ENCODE assay signal across 15 mouse cellular contexts in the genomic region with DNA sequence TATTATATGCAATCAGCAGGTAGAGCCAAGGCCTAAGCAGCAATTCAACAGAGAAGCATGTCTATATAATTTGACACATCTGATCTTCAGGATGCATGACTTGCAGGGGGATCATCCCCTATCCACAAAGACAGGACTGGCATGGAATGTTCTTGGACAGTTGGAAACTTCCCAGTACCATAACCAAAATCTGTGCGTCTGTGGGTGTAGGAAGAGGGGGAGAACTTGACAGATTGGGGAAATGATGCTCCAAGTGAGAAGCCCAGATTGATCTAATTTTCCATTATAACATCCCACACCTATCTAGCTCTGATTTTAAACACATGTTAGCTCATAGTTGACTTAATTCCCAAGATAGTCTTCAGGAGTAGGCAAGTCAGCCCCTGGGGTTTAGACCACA.
"Had no signal": no experiment of that assay in that cellular context is flagged by ENCODE, and none has a peak within 500 bp of the region (broad histone marks: within the 10 kb centered on the region; RNA-seq: fewer than 3 reads in every experiment).

No protein-coding gene starts in this region.

- ATAC-seq: inflammation-experienced regulatory T-cells, adult 6 months; intestine, embryonic 16.5 days had no signal

- H3K27me3 ChIP-seq: liver, embryonic 13.5 days; stomach, embryonic 15.5 days had no signal

- H3K4me1 ChIP-seq: liver, embryonic 13.5 days; stomach, embryonic 15.5 days had no signal

- H3K4me3 ChIP-seq: liver, embryonic 13.5 days; stomach, embryonic 15.5 days had no signal

- DNase-seq: kidney, adult 18-20 months; kidney, postnatal 25 days; liver, embryonic 13.5 days; lung, adult 2 months; lung, postnatal 14 days; lung, postnatal 4 days; midbrain, embryonic 14.5 days; spleen, adult 18-20 months; thymus, adult 18-20 months; thymus, postnatal 14 days; thymus, postnatal 4 days had no signal

- H3K27ac ChIP-seq: kidney, postnatal 0 days; liver, embryonic 13.5 days; stomach, embryonic 15.5 days had no signal

- H3K36me3 ChIP-seq: liver, embryonic 13.5 days; stomach, embryonic 15.5 days had no signal
